Mouse (Mus musculus) ovary, postnatal 36 days (tissue): ENCODE data around the gene Shc2.

Experiments
- DNase-seq: peaks from one replicate; pipeline ENCODE4 v3.0.0; 2022; ENCODE audit warnings: low spot score, mixed read lengths

Gene Shc2

DNA sequence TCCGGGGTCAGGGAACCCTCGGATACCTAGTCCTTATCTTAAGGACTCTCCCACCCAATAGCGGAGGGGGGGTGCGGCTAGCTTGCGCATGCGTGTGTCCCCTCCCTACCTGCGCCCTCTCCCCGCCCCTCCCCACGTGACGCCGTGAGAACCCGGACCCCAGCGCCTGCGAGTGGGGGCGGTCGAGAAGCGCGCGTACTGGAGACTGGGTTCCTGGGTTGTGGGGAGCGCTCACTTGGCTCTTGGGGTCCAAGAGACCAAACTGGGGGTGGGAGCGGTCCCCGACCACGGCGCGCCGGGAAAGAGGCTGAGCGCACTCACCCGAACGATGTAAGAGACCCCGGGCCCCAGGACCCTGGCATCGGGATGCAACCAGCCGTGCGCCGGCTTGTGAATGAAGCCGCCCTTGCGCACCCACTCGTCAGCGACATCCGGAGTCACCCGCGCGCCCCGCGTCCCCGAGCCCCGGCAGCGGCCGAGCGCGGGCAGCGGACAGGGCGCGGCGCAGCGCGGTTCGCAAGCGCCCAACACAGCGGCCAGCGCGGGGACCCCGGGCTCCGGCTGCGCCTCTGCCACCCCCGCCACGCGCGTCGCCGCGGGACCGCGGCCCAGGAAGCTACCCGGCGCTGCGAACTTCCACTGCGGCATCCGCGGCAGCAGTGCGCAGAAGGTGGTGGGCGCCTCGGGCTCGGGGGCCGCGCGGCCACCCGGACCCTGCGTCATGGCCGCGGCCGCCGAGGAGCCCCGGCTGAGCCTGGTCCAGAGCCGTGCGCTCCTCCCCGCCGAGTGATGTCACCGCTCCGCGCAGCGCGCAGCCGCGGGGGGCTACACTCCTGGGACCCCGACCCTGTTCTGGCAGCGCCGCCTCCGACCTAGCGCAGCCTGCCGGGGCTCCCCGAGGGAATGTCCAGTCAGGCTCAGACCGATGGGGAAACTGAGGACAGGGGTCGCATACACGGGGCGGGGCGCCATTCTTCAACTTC is at the start of gene Shc2:
Gene Shc2, minus strand, starts transcription at position 791 of the 983 bp plus-strand sequence.
- no peak for DNase-seq

DNA sequence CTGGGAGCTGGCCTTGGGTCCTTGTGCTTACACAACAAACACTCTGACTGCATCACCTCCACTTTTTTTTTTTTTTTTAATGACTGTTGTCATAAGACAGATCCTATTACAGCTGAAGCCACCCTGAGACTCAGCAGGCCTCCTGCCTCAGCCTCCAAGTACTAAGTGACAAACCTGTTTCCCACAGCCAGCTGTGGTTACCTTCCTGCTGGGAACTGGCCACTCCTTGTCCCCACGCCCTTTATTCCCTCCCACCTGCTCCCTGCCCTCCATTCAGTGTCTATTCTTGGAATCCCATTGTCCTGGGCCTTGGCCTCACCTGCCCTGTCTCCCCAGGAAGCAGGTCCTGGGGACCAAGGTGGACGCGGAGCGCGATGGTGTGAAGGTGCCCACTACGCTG is 49.8 kb upstream of the Shc2 start:
- DNase-seq: peak; percentile 2

DNA sequence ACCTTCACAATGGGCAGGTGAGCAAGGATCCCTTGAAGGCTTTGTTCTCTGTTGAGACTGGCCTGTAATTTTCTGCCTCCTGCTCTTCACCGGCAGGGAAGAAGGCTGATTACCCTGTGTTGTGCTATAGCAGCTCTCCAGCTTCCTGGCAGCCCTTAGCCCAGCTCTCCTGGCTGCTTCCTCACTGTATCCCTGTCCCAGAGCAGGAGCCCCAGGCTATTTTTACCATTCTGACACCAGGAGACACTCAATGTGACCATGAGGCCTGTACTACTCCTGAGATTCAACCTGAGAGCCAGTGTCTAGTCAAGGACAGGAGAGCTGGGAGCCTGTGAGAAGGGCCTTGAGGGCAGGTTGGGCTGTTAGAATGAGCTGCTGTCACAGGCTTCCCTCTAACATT is 49.0 kb upstream of the Shc2 start:
- DNase-seq: no peak

DNA sequence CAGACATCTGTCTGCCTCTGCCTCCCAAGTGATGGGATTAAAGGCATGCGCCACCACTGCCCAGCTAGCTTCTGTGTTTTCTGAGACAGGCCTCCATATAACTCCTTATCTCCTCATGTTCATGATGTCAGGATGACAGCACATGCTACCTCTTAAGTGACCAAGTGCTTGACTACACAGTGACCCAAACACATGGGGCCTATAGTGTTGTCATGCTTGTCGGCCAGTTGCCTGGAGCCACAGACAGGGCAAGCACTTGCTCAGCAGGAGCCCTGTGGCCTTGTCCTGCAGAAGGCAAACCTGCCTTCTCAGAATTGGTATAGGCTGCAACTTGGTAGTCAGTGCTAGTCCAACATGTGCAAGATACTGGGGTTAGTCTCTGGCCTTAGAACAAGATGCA is 48.5 kb upstream of the Shc2 start:
- peak; percentile 3 for DNase-seq

DNA sequence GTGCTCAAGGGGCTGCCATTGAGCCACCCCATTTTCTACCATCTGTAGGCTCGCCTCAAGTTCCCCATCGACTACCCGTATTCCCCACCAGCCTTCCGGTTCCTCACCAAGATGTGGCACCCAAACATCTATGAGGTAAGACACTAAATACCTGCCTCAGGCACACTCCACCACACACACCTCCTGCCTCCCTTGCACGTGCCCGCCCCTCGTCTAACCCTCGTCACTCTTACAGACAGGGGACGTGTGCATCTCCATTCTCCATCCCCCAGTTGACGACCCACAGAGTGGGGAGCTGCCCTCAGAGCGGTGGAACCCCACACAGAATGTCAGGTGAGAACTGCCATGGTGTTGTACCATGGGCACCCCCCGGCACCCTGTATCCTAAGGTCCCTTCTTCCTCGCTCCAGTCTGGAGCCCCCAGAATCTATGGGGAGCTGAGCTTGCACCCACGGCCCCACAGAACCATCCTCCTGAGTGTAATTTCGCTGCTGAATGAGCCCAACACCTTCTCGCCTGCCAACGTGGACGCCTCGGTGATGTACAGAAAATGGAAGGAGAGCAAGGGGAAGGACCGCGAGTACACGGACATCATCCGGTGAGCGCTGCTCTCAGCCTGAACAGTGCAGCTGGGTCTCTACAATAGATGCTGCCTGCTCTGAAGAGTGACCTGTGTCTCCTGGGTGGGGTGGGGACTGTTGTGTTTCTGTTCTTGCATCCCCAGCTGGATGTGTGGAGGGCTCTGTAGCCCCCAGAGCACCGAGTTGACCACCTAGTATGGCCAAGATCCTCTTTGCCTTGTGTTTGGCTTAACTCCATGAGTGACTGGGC is 47.3 kb upstream of the Shc2 start:
- peak; percentile 5 for DNase-seq

DNA sequence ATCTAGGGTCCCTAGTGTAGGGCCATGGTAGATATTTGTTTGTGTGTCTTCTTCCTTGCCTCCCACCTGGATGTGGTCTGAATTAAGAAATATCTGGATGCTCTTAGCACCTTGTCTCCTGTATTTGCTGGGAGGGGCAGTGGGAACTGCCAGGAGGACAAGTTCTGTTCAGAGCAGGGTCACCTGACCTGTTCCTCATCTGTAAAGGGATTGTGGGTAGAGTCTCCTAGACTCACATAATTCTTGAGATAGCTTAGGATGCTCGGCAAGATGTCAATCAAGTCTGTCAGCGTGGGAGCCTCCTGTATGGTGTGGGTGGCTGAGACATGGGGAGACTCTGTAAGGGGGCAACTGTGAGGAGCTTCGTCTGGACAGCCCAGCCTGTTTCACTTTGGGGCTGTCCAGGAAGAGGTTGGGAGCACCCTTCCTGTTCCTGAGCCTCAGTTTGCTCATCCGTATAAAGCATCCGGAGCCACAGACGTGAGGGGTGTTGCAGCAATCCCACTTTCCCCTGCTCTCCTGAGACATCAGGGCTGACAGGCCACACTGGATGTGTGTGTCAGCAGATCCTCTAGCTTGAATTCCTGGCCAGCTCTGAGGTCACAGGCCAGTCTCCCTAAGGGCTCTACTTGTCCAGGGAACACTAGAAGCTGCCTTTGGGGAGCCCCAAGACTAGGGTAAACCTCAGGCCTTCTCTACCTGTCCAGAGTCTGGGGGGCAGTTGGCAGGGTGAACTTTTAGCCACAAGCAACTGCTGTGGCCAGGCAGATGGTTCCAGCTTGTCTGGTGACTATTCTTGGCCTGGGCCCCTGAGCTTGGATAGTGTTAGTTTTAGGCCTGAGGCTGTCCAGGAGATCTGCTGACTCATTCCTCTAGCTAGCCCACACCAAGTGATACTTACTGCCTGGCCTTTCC is 46.3 kb upstream of the Shc2 start:
- peak; percentile 5 for DNase-seq

DNA sequence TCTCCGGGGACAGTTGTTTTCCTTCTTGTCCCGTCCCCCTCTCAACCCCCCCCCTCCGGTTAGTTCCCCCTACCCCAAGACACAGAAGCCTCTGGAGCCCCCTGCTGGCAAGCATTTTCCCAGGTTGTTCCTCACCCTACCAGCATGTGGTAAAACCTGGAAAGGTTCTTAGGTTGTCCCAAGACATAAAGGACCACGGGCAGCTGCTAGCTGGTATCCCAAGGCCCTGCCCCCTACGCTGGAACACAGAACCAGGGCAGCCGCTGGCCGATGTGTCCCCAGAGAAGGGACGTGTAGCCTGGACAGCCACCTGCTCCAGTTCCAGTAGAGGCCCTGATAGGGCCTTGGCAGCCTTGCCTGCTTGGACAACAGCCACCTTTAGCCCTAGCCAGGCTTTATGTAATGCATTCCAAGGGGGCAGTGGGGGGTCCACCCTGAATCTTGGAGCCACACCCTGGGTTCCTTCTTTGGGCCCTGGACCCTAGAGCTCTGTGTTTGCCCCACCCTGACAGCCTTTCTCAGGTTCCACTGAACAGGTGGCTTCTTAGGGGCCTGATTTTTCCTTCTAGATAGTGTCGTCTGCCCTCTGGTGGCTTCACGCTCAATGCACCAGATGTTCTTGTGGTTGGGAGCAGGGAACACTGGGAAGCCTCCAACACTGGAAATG is 45.3 kb upstream of the Shc2 start:
- DNase-seq: peak; percentile 56

DNA sequence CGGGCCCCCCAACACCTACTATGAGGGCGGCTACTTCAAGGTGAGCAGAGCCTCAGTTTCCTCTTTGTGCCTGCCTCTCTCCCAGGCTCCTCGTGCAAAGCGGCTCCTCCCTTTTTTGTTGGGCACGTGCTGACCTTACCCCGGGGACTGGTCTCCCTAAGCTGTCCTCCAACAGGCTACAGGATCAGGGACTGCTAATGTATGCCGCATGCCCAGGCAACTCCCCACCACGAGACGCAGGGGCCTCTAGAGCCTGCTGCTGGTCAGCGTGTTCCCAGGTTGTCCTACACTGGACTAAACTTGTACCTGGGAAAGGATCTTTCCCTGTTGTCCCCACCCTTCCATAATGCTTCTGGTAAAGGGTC is 44.8 kb upstream of the Shc2 start:
- peak; percentile 29 for DNase-seq

DNA sequence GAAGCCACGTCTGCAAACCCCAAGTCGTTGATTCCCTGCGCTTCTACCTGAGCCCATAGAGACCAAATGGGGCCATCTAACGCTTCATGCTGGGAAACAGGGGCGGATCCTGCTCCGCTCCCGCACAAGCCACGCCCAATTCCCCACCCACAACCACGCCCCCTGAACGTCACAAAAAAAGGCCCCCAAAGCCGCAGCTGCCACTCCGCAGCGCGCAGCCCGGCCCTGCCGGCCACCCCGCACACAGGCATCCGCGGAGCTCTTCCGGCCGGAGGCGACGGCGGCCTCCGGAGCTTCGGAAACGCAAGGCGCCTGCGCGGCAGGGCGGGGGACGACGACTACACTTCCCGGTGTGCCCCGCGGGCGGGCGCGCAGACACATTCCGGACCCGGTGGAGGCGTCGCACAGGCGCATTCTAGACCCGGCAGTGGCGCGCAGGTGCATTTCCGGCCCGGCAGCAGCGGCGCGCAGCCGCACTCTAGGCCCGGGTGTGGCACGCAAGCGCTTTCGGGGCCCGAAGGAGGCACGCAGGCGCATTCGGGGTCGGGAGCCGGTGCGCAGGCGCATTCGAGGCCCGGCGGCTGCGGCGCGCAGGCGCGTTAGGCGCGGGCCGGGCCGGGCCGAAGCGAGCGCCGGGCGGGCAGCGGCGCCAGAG is 44.0 kb upstream of the Shc2 start, which contains the start of gene Cdc34:
Gene Cdc34, plus strand, starts transcription at position 605 of the 655 bp plus-strand sequence.
- DNase-seq: peak; percentile 100

DNA sequence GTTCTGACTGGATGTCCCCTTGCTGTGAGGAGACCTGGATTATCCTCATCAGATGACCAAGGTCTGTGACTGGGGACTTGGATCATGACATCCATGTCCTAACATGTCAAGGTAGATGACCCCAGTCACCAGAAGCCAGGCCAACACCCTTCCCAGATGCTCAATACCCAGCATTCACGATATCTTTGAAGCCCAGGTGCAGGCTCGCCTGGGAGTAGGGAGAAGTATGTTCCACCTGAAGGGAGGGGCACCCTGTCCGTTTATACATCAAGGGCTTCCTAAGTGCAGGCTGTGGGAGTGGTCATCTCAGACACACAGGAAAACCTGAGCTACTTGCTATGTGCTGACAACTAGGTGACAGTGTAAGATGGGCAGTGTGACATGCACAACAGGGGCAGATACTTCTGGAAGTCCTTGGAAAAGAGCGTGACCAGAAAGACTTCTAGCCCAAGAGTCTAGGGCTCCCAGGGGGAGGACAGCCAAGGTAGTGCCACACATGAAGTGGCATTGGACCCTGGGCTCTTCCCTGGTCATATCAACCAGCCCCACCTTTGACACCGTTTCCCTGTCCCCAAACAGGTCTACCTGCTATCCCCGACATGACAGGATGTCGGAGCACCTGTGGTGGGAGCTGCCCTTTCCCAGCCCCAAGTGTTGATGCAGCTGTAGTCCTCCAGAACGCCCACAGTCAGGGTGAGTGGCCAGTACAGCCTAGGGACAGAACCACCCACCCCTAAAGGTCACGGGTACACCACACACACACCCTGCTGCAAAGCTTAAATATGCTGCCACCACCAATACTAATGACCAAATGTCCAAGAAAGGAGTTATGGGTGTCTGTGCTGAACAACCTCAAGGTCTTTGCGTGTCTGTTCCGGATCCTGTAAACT is 43.1 kb upstream of the Shc2 start:
- DNase-seq: peak; percentile 22

DNA sequence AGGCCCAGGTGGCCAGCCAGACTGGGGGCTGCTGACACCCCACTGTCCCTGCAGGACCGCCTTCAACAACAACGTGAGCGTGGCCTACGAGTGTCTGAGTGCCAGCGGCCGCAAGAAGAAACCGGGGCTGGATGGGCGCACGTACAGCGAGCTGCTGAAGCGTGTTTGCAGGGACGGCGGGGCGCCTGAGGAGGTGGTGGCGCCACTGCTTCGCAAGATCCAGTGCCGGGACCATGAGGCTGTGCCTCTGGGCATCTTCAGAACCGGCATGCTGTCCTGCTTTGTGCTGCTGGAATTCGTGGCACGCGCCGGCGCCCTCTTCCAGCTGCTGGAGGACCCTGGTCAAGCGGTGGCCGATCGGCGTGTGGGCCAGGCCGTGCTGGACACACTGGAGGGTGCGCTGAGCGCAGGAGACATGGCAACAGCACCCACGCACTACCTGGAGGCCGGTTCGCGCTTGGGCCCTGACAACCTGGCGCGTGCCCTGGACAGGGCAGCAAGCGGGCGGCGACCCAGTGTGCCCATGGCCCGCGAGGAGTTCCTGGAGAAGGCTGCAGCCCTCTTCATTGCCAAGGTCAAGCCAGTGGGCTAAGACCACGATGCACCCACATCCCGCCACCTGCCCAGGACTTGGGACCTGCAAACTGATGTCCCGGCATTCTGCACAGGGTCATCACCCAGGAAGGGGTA is 37.8 kb upstream of the Shc2 start:
- DNase-seq: peak; percentile 7

DNA sequence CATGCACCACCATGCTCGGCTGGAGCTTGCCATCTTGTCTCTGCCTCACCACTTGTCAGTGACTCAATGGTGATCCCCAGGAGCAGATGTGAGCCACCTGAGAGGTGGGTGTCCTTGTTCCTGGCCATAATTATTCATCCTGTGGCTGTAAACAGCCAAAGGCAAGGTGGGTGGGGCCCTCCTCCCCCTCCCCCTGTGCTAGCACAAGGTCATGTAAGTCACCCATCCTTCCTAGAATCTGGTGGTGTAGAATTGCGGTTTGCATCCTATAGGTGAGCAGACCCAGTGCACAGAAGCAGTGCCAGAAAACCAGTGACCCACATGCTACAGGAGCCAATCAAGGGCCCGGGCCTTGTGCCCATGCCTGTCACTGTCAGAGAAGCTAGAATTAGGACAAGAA is 35.3 kb upstream of the Shc2 start:
- no peak for DNase-seq

DNA sequence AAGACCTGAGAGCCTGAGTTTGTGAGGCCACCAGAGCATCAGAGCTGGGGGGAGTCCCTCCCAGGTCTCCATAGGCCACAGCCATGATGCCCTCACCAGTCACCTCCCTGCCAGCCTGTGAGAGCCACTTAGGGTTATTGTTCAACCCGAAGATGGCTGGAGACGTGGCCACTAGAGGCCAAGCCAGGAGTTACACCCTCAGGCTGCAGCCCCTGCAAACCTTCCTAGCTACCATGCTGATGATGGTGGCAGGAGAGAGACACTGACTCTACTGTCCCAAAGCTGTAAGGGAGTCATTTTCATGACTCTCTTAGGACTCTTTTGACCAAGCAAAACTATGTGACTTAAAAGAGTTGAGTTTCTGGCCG is 34.4 kb upstream of the Shc2 start:
- peak; percentile 3 for DNase-seq

DNA sequence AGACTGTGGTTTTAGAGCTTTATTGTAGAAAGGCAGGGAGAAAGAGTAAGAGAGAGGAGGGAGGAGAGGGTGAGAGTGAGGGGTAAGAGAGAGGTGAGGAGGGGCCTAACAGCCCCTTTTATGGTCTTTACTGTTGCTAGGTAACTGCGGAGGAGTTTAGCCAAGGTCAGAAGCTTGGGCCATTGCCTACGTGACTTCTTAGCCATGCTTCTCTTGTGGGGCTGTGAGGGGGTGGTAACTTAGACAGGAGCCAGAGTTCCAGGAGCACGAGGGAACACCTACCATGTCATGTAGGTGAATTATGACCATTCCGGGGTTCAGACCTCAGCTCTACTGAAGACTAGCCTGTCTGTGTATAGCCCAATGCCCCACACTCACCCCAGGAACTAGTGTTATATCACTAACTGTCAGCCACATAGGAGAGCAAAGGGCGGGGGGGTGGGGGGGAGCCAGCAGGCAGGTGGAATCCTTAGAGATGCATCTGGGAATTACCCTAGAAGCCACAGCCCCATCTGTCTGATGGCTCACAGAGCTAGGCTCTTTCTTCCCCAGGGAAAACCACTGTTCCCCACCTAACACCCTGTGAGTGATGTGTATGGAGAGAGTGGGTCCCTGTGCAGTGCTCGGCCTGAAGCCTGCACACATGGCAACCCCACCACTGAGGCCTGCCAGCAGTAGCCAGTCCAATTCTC is 33.8 kb upstream of the Shc2 start:
- DNase-seq: peak; percentile 4

DNA sequence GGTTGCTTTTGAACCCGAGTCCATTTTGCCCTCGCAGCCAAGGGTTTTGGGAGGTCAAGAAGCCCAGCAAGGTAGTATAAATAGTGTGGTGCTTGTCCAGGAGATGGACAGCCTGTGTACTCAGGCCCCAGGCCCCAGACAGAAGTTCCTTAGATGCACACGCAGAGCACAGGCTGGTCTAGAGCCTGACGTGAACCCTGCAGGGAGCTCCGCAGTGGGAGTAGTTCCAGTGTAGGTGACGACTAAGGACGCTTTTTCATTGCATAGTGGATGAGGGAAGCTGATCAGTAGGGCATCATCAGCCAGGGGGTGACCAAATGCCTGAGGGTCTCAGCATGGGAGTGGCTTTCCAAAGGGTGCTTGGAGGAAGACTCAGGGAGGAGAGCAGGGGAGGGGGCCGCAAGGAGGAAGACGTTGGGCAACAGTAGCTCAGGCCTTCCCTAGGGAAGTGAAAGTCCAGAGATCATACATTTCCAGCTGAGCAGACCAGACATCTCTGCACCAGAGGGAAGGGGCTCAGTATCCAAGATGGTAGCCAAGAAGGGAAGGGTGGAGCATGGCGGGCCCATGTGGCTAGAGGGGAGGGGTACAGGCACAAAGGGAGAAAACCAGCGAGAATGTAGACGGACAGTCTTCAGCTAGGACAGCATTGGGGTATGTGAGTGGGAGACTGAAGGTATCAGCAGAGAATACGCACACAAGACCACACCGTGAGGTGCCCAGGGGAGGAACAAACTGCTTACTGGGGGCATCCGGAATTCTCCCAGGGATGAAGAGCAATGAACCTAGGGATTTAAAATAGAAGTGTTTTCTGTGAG is 32.6 kb upstream of the Shc2 start:
- DNase-seq: peak; percentile 3

DNA sequence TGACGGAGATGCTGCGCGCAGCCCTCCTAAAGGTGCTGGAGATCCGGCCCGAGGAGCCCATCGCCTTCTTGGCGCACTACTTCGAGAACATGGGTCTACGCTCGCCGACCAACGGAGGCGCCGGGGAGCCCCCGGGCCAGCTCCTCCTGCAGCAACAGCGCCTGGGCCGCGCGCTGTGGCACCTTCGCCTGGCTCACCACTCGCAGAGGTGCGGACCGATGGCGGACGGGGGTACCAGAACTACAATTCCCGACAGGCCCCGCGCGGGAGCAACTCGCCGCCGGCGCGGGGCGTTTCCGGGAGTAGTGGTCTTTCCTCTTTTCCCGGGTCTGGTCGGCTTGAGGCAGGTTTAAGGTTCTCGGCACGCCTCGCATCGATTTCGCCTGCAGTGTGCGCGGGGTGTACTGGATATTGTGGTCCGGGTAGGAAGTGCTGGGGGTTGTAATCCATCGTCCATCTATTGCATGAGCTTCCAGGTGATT is 31.9 kb upstream of the Shc2 start:
- DNase-seq: peak; percentile 76

DNA sequence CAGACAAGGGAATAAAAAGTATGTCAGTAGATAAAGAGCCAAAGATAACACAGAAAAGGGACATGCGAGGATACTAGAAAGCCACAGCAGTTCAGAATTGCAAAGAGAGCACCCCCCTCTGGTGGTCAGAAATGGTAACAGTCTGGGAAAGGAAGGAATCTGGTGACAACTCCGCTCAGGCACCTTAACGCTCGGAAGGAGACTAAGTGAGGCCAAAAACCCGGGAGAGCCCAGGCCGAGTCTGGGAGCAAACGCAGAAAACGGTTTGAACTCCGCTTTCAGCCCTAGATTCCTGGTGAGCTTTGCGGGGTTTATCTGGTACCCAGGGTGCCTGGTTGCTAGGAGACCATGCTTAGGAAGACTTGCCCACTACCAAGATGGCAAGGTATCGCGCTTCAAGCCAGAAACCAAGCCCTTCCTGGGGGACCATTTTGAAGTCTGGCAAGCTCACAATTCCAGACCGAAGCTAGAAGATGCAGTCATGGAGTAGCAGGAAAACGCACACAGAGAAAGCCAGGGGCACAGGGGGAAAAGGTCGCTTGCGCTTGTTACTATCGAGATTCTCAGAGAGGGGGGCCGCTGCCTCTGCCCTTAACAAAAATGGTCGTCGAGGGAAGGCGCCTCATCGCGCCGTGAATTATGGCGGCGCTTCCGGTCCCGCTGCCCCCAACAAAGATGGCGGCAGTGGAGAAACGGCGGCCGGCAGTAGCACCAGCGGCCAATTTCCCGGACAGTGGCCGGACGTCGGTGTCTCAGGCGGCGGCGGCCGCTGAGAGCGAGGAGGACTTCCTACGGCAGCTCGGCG is 31.3 kb upstream of the Shc2 start, which contains the start of gene Tpgs1:
Gene Tpgs1, plus strand, starts transcription at position 599 of the 805 bp plus-strand sequence.
- peak; percentile 86 for DNase-seq
